Mouse (Mus musculus): Measurements from ENCODE around the gene Sik1. TPM values are rescaled to one million over a fixed set of nuclear protein-coding genes. Genes with fewer than 3 reads are reported as not detected.
"Not testable (repeated sequence)": the region's sequence is repeated elsewhere in the genome, so short reads cannot be mapped to it uniquely, and the experiment has no call there.

Sik1 gene
- 10 to 100 TPM in 2 of 4 experiments, 1 to 10 TPM in 2; 7.8 to 22.8 (median 13.9) TPM for total RNA-seq (2022)

DNA sequence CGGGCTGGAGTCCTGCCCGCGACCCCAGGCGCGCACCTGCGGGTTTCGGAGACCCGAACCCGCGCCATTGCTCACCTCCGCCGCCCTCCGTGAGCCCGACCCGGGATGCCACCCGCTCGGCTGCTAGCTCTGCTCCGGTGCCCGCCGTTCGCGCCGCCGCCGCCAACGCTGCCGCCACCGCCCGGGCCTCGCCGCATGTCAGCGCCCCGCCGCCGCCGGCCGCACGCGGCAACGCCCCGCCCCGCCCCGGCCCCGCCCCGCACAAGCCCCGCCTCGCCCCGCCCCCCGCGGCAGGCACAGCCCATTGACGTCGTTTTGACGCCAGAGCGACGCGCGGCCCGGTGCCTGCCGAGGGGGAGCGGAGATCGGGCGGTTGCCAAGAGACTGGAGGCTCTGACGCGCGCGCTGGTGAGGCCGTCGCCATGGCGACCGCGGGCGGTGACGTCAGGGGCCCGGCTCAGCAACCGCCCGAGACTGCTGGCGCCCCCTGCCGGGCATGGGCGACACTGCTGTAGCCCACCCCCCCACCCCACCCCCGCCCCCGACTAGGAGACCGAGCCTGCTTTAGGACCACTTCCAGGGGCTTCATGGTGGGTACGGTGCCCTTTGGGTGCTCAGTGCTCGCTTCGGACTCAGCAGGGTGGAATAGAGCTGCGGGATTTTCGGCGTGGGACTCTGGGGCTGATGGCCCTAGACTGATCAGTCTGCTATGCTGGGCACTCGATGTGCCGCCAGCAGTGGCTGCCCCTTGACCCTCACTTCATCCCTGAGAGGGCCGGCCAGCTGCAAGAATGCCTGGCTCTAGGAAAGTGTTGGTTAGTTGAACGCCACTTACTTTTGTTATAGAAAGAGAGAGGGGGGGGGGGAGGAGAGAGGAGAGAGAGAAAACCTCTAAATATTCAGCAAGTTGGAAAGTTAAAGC lies at the start of gene Sik1:
Gene Sik1 (minus strand): TSS at position 208 of the 922 bp plus-strand sequence.
- DNase-seq (ENCODE audit: low spot score in 2 of 2), result peak; percentile 98 to 99

DNA sequence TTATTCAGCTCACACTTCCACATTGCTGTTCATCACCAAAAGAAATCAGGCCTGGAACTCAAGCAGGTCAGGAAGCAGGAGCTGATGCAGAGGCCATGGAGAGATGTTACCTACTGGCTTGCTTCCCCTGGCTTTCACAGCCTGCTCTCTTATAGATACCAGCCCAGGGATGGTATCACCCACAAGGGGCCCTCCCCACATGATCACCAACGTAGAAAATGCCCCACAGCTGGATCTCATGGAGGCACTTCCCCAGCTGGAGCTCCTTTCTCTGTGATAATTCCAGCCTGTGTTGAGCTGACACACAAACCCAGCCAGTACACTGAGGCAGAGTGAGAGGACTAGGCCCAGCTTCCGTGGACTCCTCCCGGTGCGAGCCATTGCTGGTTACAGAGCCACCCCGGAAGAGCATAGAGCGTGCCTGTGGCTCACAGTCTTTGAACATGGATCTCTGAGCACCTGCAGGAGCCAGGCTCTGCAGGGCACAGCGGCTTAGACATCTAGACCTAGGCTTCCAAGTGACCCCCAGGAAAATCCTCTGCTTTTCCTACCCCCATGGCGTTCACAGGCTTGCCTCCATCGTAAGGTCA lies 49.7 kb upstream of the Sik1 start:
- no peak for DNase-seq (ENCODE audit: low spot score in 2 of 2)

DNA sequence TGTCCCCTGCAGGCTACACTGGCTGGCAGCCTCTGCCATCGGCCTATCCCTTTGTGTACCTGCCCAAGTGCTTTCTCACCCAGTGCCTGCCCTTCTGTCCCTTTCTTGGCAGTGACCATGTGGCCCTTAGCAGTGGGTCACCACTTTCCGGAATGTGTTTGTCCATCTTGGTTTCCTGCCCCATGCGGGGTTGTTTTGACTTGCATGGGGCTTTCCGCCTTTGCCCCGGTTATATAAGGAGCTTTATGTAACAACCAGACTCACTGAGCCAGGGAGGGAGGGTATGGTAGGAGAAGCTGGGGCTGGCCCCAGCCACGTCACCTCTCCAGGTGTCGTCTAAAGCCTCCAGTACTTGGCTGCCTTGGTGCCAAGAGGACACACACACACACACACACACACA lies 48.4 kb upstream of the Sik1 start:
- no peak for DNase-seq (ENCODE audit: low spot score in 2 of 2)

GRCm38 (mm10) chr17:31902630-31903198 lies 47.1 kb upstream of the Sik1 start:
- no peak for DNase-seq (ENCODE audit: low spot score in 2 of 2)

GRCm38 (mm10) chr17:31901461-31902204 lies 46.0 kb upstream of the Sik1 start:
- DNase-seq (ENCODE audit: low spot score in 2 of 2), result no peak

DNA sequence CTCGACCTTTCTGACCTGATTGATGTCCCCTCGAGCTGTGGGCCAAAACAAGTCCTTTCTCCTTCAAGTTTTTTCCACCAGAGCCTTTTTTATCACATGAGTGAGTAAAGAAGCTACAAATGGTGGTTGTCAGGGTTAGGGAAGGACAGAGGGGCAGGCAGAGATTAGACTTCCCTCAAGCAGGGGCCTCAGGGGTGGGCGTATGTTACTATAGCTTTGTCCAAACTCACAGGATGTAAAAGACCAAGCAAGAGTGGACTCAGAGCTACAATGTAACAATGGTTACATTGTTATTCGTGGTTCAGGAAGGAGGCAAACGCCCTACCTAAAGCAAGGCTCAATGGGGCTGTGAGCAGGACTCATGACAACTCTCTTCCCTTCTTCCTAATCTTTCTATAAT lies 43.3 kb upstream of the Sik1 start:
- DNase-seq (ENCODE audit: low spot score in 2 of 2), result no peak

- DNase-seq (ENCODE audit: low spot score in 2 of 2), result peak in 1 of 2 experiments; percentile 33
Measured at GRCm38 (mm10) chr17:31897186-31897793, 41.7 kb upstream of the Sik1 start.

- no peak for DNase-seq (ENCODE audit: low spot score in 2 of 2)
Measured at GRCm38 (mm10) chr17:31896751-31897150, 41.1 kb upstream of the Sik1 start.

GRCm38 (mm10) chr17:31896311-31896710 lies 40.7 kb upstream of the Sik1 start:
- DNase-seq (ENCODE audit: low spot score in 2 of 2), result no peak

- no peak for DNase-seq (ENCODE audit: low spot score in 2 of 2)
Measured at GRCm38 (mm10) chr17:31893371-31894060, 37.9 kb upstream of the Sik1 start.

DNA sequence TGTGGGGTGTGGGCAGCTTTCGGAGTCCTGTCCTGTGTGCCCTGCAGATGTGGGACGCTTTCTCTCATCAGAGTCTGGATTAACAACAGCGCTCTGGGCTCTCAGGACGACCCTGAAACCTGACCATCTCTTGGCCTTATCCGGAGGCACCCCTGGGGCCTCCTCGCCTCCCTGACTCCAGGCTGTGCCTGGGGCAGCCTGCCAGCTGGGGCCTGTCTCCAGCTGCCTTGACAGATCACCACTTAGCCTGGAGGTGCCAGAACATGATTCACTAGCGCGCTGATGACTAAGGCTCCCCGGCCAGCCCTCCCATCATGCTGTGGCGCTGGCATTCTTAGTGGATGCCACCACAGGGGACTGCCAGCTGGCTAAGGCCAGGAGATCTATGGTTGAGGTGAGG lies 37.1 kb upstream of the Sik1 start:
- peak; percentile 87 to 94 for DNase-seq (ENCODE audit: low spot score in 2 of 2)

- no peak for DNase-seq (ENCODE audit: low spot score in 2 of 2)
Measured at GRCm38 (mm10) chr17:31891858-31892257, 36.3 kb upstream of the Sik1 start.

DNA sequence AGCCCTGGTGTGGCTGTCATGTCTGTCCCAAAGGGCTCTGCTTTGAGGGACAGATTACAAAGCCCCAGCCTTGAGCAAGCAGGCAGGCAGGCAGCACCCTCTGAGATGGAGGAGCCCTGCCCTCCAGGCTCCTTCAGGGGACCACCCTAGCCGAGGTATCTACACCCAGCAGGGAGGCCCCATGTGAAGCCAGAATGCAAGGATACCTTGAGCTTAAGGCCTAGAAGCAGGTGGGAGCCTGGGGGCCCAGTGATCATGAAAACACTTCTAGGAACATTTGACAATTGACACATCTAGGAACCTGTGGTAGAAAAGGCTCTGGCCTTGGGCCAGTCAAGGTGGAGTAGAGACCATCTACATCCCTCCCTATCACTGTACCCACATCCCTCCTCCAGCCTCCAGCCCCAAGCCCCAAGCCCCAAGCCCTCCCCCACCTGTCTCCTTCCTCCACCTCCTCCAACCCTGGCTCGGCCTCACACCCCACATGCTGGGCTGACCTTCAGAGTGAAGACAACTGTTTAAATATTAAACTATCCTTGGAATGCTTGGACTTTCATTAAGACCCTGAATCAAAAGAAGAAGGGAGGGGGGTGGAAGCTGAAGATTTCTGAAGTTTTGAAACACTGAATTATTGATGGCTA lies 34.8 kb upstream of the Sik1 start:
- DNase-seq (ENCODE audit: low spot score in 2 of 2), result no peak

GRCm38 (mm10) chr17:31889446-31890201 lies 34.0 kb upstream of the Sik1 start:
- no peak for DNase-seq (ENCODE audit: low spot score in 2 of 2)

GRCm38 (mm10) chr17:31888540-31888939 lies 32.9 kb upstream of the Sik1 start:
- DNase-seq (ENCODE audit: low spot score in 2 of 2), result no peak

DNA sequence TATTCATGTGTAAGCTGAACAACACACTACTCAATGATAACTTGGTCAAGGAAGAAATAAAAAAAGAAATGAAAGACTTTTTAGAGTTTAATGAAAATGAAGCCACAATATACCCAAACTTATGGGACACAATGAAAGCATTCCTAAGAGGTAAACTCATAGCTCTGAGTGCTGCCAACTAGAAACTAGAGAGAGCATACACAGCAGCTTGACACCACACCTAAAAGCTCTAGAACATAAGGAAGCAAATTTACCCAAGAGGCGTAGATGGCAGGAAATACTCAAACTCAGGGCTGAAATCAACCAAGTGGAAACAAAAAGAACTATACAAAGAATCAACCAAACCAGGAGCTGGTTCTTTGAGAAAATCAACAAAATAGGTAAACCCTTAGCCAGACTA lies 29.1 kb upstream of the Sik1 start:
- not testable (repeated sequence) for DNase-seq (ENCODE audit: low spot score in 2 of 2)

DNA sequence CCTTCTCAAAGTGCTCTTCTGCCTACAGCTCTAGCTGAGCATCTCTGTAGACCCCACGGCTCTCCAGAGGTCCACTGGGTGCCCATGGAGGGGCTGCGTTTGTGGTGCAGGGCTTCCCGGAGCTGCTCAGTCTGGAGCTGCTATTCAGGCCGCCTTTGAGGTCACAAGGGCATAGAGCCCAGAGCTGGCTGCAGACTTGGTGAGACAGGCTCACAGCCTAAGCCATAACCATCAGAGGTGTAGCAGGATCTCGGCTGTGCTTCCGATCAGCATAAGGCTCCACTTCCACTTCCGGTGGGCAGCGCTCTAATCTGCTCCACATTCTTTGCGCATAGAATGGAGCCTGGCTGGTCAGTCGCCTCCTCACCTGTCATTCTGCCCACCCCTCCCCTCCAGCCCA lies 23.8 kb upstream of the Sik1 start:
- no peak for DNase-seq (ENCODE audit: low spot score in 2 of 2)

- no peak for DNase-seq (ENCODE audit: low spot score in 2 of 2)
Measured at GRCm38 (mm10) chr17:31877650-31878141, 22.1 kb upstream of the Sik1 start.

- no peak for DNase-seq (ENCODE audit: low spot score in 2 of 2)
Measured at GRCm38 (mm10) chr17:31877181-31877581, 21.6 kb upstream of the Sik1 start.
